Mouse (Mus musculus): ENCODE data around the gene Tmem167b.
A peak's percentile ranks its signal among the peaks of the same experiment; 100 is the strongest.
"Not testable (repeated sequence)": the region's sequence is repeated elsewhere in the genome, so short reads cannot be mapped to it uniquely, and the experiment has no call there.

Tmem167b gene

DNA sequence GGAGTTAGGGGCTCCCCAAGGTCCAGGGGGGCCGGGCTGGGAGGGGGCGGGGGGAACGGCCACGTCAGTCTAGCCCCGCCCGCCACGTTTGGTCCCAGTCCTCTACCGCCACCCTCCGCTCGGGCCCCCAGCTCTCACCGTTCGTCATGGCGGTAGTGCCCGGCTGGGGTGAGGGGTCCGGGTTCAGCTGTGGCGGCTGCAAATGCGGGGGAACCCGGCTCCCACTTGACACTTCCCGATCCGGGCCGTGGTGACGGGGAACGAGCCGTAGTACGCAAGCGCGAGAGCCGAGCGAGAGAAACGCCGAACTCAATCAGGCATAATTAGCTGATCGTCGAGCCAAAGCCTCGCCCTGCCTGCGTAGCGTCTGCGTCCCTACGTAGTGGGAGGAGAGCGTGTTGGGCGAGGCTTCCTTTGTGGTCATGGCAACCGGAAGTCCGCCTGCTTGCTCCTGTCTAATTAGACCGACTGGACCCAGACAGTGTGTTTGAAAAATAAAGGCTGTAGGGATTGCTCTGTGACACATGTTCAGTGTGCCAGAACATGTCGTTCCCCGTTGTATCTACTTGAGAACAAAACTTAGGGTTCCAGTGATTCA is at the start of gene Tmem167b:
Tmem167b (minus strand) TSS at position 334 of the 598 bp plus-strand sequence.
- DNase-seq = peak; percentile 96 to 98

DNA sequence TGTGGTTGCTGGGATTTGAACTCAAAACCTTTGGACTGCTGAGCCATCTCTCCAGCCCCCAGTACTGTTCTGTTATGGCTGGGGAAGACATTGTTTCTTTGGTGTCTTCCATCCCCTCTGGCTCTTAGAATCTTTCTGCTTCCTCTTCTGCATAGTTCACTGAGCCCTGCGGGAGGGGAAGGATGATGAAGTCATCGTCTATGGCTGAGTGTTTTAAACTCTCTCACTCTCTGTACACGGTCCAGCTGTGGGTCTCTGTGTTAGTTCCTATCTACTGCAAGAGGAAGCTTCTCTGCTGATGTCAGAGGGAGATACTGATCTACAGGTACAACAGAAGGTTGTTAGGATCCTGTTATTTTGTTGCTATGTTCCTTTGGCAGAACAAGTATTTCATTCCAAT is 46.6 kb upstream of the Tmem167b start:
- DNase-seq = no peak

DNA sequence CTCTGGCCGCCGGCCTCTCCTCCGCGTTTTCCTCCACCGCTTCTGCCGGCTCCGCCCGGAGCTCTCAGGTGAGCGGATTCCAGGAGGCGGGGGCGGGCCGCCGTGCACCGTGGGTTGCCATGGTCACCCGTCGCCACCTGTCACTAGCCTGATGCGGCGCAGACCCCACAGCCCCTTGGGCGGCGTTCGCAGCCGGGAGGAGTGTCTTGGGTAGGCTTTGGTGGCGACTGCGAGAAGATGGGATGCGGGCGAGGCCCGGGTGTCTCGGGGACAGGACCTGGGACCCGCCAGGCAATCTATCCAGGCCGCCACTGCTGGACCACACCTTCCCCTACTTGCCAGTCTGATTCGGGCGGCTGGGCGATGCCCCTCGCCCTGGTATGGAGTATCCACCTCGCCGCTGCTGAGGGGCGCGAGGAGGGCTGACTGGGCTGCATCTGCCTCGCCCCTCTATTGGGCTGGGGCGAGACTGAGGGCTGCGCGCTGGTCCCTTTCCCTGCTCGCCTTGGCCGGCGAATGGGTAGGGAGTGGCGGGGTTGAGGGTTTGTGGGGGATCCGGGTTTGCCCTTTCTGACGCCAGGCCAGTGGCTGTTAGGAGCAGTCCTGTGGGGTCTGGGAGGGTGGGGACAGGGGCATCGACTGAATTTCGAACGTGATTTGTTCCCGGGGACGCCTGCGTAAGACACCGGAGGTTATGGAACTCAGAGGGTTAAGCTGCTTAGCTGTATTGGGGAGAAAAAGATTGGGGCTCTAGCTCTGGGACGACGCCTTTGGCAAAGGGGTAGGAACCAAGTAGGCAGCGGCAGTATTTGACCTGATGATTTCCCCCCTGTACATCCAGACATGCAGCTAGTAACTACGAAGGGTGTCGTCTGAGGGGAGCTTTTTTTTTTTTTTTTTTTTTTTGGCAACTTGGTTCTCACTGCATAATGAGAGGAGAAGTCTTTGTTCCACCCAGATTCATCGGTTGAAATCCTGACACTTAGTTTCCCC is 29.6 kb upstream of the Tmem167b start:
- DNase-seq = no peak

DNA sequence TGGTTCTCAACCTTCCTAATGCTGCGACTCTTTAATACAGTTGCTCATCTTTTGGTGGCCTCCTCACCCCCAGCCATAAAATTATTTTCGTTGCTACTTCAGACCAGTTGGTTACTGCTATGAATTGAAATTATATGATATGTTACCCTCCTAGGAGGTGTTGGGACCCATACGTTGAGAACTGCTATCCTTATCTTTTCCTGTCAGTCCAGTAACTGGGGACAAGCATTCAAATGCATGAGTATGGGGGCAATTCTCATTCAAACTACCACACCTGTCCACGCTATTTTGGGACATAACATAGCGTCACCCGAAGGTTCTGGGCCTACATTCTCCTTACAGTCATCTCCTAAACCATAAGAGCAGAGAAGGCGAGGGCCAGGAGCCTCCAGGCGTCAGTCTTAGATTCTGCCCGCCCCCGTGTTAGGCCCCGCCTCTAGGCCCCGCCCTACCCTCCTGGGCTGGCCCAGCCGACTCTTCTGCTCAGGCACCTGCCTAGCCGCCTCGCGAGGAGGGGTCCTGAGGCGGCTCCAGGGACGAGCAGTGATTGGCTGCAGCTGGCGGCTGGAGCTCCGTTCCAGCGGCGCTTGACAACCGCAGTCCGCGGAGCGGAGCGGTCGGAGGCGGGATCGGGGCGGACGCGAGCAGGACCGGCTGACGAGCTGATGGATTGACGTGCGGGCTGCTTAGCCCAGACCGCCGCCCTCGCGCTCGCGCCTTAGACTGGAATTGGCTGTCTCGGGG is 28.7 kb upstream of the Tmem167b start, which contains the start of gene Wdr47:
Wdr47 (plus strand) TSS at position 494 of the 744 bp plus-strand sequence.
- DNase-seq = peak; percentile 95

DNA sequence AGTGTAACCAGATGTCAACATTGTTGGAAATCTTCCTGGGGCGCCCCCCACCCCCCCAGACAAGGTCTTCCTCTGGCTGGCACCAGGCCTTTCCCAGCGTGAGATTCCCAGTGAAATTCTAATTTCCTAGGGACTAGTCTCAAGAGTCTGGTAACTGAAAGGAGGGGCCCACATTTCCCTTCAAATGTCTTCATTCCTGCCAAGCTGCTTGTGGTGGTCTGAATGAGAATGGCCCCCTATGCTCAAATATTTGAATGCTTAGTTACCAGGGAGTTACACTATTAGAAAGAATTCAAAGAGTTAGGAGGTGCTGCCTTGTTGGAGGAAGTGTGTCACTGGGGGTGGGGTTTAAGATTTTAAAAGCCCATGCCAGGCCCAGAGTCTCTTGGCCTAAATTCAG is 26.2 kb upstream of the Tmem167b start:
- no peak for DNase-seq

DNA sequence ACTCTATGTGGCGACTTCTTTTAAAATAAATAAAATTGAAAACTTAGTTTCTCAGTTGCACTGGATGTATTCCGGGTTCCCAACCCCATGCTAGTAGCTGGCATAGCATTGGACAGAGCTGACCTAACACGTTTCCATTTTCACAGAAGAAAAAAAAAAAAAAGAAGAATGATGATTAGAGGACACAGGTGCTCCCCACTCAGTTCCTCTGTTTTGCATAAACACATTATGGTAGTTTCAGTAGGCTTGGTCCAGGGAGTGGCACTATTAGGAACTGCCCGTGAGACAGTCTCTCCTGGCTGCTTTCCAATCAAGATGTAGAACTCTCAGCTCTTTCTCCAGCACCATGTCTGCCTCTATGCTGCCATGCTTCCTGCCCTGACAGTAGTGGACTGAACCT is 22.3 kb upstream of the Tmem167b start:
- no peak for DNase-seq

DNA sequence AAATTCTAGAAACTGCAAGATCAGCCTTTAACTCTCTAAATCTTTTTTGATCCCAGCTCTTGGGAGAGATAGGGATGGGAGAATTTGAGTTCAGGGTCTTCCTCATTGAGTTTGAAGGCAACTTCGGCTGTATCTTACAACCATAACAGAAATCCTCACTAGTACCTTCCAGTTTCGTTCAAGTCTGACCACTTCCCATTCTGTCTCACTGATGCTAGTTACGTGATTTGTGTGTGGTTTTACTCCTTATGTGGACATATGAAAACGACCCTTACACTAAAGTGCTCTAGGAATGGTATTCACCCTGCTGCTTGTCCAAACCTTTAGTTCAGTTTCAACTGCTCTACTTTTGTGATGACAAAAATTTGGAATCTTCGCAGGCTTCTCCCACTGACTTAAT is 11.8 kb upstream of the Tmem167b start:
- DNase-seq = no peak

DNA sequence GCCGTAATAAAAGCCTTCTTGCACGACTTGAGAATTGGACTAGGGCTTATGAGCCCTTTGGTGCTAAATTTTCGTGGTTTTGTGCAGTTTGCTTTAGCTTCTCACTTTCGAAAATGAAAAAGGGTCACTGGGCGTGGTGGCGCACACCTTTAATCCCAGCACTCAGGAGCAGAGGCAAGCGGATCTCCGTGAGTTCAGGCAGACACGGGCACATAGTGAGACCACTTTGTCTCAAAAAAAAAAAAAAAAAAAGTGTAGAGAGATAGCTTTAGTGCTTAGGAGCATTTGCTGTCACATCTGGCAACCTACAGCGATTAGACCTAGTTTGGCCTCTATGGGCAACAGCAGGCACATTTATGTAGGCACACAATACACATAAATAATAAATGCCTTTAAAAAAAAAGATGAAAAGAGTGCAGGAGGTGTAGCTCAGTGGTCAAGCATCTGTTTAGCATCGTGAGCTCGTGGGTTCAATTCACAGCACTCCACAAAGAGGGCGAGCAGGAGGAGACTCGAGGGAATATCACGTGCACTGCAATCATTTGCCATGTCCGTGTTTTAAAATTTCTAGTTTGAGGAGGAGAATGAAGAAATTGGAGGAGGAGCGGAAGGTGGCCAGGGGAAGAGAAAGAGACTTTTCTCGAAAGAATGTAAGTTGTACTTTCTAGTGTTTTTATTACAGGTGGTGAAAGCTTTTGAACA is 10.2 kb upstream of the Tmem167b start:
- no peak for DNase-seq

DNA sequence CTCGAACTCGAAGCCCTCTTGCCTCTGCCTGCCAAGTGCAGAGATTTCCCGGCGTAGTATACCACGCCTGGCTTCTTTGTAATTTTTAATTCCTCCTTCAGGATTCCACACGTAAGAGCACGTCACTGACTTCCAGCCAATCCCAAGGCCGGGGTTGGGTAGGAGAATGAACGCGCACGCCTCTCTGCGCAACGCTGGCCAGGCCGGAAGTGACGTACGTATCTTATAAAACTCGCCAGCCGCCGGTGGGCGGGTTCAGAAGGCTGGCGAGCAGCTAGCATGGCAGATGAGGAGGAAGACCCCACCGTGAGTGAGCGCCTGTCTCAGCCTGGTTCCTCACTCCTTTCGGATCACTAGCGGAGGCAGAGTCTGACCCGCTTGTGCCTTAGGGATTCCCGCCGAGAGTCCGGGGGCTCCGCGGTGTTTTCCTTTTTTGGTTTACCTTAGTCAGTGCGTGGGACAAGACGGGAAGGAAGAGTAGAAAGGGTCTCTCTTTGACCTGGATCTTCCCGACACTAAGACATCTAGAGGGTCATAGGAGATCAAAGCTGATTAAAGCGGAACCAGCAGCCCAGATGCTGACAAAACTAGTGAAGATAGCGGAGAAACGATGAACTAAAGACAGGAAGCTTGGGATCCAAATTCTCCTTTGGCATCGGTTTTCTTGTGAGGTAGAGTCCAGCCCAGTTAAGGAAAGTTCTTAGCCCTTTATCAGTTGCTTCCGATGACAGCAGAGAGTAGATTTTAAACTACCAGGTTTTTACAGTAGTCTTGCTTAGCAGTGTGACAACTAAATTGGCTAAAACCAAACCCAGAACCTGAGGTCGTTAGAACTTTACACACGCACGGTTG is 9.4 kb upstream of the Tmem167b start, which contains the start of gene Taf13:
Taf13 (plus strand) TSS at position 256 of the 852 bp plus-strand sequence.
- peak; percentile 98 to 99 for DNase-seq

DNA sequence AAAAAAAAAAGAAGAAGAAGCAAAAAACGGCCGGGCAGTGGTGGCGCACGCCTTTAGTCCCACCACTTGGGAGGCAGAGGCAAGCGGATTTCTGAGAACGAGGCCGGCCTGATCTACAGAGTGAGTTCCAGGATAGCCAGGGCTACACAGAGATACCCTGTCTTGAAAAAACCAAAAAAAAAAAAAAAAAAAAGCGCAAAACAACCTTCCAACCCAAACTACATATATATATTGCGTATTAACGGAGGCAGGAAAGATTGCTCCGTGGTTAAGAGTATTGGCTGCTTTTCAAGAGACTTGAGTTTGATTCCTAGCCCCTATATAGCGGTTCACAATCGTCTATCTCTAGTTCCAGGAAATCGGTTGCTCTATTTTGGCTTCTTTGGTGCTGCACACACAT is 8.5 kb upstream of the Tmem167b start:
- no peak for DNase-seq

DNA sequence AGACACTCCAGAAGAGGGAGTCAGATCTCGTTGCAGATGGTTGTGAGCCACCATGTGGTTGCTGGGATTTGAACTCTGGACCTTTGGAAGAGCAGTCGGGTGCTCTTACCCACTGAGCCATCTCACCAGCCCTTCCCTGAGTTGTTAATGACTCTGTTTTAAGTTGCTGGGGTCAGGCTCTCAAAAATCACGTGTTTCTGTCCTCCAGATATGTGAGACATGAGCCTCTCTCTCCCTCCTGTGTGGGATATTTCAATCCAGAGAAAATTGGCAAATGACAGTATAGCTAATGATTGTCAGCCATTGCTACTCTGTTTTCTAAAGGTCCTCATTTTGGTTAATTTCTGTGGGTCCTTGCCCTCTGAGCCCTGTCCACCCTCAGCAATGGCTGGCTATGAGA is 7.4 kb upstream of the Tmem167b start:
- DNase-seq = not testable (repeated sequence)

DNA sequence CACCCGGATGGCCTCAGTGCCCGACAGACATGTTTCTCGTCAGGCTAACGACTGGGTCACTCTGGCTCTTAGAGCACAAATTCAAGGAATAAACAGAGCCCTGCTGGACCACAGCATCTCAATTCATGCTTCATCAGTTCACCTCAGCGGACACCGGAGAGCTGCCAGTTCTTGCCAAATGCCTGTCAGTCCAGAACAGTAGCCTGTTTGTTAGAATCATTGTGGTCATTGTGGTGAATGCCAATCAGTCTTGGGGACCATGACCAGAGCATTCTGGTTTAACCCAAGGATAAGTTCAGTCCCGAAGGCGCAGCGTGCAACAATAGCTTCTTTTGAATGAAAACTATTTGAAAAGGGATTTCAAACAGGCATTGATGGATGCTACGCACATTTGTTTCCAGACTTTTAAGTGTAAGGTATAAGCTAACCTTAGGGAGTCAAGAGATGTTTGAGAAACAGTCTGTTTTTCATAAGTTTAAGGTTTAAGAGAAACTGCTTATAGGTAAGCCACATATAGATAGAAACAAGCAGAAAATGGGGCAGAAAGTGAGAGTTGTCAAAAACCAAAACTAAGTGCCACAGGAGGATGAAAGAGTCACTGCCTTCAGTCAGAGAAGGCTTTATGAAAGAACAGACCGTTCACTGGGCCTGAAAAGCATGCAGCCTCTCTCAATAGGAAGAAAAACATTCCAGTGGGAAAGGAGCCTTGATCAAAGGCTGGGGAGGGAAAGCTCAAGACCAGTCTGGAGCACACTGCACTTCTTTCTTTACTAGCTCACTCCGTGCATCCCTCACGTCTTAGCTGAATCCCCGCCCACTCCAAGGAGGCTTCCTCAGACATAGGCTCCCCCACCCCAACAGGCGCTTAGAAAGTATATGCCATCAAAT is 6.0 kb upstream of the Tmem167b start:
- peak; percentile 55 to 59 for DNase-seq

DNA sequence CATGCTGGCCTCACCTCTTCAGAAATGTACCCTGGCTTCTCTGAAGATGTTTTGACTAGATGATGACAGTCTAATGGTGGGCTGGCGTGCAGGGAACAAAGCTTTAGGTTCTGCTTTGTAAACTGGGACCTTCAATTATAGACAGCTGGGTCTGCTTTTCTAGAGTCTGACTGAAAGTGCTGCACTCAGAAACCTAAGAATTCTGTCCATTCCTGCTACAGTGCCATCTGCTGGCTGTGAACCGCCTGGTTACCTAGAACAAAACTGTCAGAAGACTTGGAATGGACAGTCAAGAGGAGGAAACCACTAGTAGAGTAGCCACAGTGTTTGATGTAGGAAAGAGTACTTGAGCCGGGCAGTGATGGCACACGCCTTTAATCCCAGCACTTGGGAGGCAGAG is 1.0 kb upstream of the Tmem167b start:
- peak; percentile 88 to 90 for DNase-seq

DNA sequence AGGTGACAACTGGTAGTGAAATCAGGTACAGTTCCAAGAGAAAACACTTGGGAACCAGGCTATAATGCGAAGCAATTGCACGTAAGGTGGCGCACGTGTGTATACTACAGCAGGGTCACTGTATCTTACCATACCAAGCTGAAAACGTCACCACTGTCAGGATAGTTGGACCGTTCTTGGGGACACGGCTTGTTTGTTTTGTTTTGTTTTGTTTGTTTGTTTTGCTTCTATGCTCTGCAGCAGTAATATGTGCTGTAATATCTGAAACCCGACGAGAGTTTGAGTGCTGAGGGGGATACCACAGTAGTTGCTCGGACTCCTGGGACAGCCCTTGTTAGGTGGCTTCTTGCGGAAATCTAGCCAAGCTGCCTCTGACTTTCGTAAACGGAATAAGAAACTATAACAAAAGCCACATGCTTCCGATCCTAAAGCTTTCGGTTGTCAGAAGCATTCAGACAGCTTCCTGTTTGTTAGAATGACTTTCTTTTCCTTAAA is 558 bp upstream of the Tmem167b start:
- DNase-seq = peak in 1 of 2 experiments; percentile 57

DNA sequence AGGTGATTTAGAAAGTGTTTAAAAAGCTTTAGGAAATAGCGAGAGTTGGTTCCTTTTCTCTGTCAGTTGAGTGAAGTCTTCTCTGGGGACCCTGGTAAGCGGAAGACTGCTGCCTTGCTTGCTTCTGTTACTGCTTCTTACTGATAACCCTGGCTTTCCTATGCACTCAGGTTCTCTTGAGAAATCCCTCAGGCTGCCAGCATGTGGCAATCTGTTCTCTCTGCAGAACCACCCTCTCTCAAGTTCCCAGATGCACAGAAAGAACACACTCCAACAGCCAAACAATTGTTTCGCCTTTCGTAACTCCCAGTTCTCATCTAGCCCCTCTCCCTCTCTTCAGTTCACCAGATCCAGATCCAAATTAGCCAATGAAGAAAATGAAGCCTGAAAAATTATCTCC is 4.4 kb downstream of the Tmem167b start:
- no peak for DNase-seq

DNA sequence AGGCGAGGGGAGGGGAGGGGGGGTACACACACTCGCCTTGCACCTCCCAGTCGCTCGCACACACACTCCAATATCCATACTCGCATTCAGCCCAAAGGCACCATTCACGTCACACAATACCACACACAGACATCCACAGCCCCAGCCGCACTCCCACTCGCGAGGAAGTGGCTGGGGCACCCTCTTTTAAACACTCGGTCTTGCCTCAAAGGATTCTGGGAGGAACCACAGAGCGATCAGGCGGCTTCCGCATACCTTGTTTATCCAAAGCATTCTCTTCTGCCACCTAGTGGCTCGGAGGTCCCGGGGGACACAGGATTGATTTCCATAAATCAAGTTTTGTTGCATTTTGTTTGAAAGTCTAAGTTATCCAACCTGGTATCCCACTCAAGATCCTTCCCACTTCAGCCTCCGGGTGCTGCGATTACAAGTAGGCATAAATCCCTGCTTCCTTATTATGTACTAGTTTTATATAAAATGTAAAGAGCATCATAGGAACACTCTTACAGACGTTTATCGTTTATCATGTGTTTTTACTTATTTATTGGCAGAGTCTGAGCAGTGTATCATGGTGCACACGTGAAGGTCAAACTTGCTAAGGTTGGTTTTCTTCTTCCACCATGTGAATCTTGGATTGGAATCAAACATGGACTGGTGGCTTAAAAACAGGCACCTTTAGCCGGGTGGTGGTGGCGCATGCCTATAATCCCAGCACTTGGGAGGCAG is 7.5 kb downstream of the Tmem167b start:
- peak; percentile 95 for DNase-seq

DNA sequence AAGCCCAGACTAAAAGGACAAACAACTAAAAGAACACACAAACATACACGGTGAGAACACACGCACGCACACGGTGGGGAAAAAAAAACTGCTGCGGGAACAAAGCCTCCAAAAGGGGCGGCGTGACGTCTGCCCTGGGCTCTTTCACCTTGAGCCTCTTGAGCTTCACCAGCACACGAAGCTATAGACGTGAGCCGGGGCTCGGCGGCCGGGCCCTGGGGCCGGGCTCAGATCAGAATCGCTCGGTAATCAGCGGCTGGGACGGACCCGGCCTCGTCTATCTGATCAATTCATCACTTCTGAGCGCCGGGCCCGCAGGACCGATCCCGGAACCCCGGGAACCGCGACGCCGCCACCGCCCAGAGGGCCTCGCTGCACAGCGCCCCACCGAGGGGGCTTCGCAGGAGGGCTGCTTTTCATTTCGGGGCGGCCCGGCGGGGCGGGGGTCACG is 8.1 kb downstream of the Tmem167b start:
- DNase-seq = no peak

DNA sequence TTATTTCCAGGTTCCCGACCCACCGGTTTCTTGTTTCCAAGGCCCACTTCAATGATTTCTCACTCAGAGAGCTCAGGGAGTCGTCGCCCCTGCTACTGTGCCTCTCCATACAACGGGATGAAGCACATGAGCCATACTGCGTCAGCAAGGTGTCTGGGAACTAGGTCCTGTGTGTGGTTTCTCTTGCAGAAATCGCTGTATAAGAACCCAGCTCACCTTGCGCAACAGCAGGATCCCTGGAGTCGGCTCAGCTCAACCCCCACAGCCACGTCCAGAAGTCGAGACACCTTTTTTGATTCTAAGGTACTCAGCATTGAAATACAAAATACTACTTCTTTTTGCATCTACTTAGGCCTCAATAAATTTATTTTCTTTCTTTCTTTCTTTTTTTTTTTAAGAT is 20.0 kb downstream of the Tmem167b start:
- DNase-seq = no peak

DNA sequence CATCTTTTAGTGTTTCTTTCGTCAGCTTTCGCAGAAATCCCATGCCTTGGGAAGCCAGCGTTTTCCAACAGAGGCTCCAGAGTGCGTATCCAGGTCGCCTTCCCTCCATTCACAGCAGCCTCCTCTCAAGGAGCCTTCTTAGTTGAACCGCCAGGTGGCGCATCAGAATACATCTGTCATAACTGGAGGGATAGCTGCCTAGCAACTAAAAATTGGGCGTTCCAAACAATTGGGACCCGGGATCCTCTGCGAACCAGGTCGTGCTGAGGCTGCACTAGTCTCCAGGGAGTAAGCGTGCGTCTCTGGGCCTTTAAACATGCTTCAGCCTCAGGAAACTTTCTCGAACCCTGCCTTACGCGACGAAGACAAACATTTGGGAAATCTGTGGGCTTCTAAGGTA is 25.0 kb downstream of the Tmem167b start:
- DNase-seq = peak; percentile 89 to 93

Measured in cerebellum, postnatal 14 days (tissue).